Mouse (Mus musculus) CH12.LX (cell line): ENCODE results near the gene Fam20b. TPM values are rescaled to one million over a fixed set of nuclear protein-coding genes. Genes with fewer than 3 reads are reported as not detected.

Experiments used
- DNase-seq: peaks from one replicate; pipeline ENCODE4 v3.0.0-alpha.2; 2013; ENCODE audit errors: extremely low read depth
- H3K27ac ChIP-seq: 2 replicates; pipeline ENCODE4 v1.5.1; 2012; ENCODE audit warnings: low read depth, mild to moderate bottlenecking, control low read depth, moderate library complexity; ENCODE audit not compliant: insufficient read depth
- H3K27me3 ChIP-seq: replicated peaks from 2 replicates; pipeline ENCODE3; 2012; ENCODE audit warnings: inconsistent platforms
- H3K36me3 ChIP-seq, 2 experiments: replicated peaks in 1 of 2; 2 replicates each; pipeline versions ENCODE3 to v1.6.1; 2012; ENCODE audit warnings: inconsistent platforms in 1 of 2, low read length in 1 of 2, mild to moderate bottlenecking in 1 of 2, mixed read lengths in 1 of 2, moderate library complexity in 1 of 2; ENCODE audit not compliant: control insufficient read depth in 1 of 2, insufficient read depth in 1 of 2
- H3K4me1 ChIP-seq, 2 experiments: 2 replicates each; pipeline ENCODE4 v1.6.1; 2012; ENCODE audit warnings: inconsistent platforms in 1 of 2, moderate library complexity in 1 of 2; ENCODE audit not compliant: insufficient read depth in 2 of 2, control insufficient read depth in 1 of 2
- H3K4me2 ChIP-seq: 2 replicates; pipeline ENCODE4 v1.6.1; 2012; ENCODE audit warnings: low read depth, mild to moderate bottlenecking, control low read depth; ENCODE audit not compliant: poor library complexity, insufficient read depth, severe bottlenecking
- H3K4me3 ChIP-seq, 3 experiments: fragments of 150-350 bp in 1 of 3; sonication (generic) in 1 of 3; replicated peaks in 1 of 3; 2 replicates each; pipeline versions ENCODE3 to v1.5.1; 2011 to 2012; ENCODE audit warnings: low read depth in 2 of 3, low read length in 2 of 3, mild to moderate bottlenecking in 2 of 3, moderate library complexity in 2 of 3, control low read depth in 1 of 3, improper control_type of control experiment in 1 of 3, inconsistent platforms in 1 of 3, mixed read lengths in 1 of 3; ENCODE audit not compliant: poor library complexity in 1 of 3
- H3K79me2 ChIP-seq: replicated peaks from 2 replicates; pipeline ENCODE4 v1.6.1; 2012; ENCODE audit warnings: mild to moderate bottlenecking, moderate library complexity; ENCODE audit not compliant: control insufficient read depth, poor library complexity, insufficient read depth, severe bottlenecking; ENCODE audit errors: extremely low read depth
- H3K9ac ChIP-seq: 2 replicates; pipeline ENCODE4 v1.6.1; 2012; ENCODE audit warnings: low read depth, mild to moderate bottlenecking, control low read depth, moderate library complexity; ENCODE audit not compliant: insufficient read depth
- H3K9me3 ChIP-seq: replicated peaks from 2 replicates; pipeline ENCODE3; 2012; ENCODE audit warnings: low read length, inconsistent platforms, mixed read lengths
- CTCF ChIP-seq, 2 experiments: IDR thresholded peaks in 1 of 2; conservative IDR thresholded peaks in 1 of 2; 2 replicates each; pipeline ENCODE4 v1.5.1; 2011 to 2012; ENCODE audit warnings: low read depth in 2 of 2, low read length in 2 of 2, improper control_type of control experiment in 1 of 2, inconsistent platforms in 1 of 2, mild to moderate bottlenecking in 1 of 2, moderate library complexity in 1 of 2
- IRF4 ChIP-seq: IDR thresholded peaks from 2 replicates; pipeline ENCODE4 v1.6.1; 2014; ENCODE audit warnings: low read depth, mild to moderate bottlenecking, inconsistent platforms, low read length, improper control_type of control experiment
- JUND ChIP-seq: conservative IDR thresholded peaks from 2 replicates; pipeline ENCODE4 v1.6.1; 2011; ENCODE audit warnings: low read depth, low read length, improper control_type of control experiment
- RAD21 ChIP-seq: IDR thresholded peaks from 2 replicates; pipeline ENCODE4 v1.6.1; 2011; ENCODE audit warnings: low read depth, mild to moderate bottlenecking, low read length, improper control_type of control experiment, moderate library complexity
- SIN3A ChIP-seq: IDR thresholded peaks from 2 replicates; pipeline ENCODE4 v1.6.1; 2012; ENCODE audit warnings: low read length, improper control_type of control experiment, inconsistent platforms
- SMC3 ChIP-seq: IDR thresholded peaks from 2 replicates; pipeline ENCODE4 v1.6.1; 2011; ENCODE audit warnings: low read depth, low read length, improper control_type of control experiment
- USF2 ChIP-seq: conservative IDR thresholded peaks from 2 replicates; pipeline ENCODE4 v1.6.1; 2011; ENCODE audit warnings: low read depth, low read length, improper control_type of control experiment
- ZMIZ1 ChIP-seq: IDR thresholded peaks from 2 replicates; pipeline ENCODE4 v1.6.1; 2012; ENCODE audit warnings: low read depth, mild to moderate bottlenecking, inconsistent platforms, low read length, improper control_type of control experiment
- dilution Hi-C: fragments of 300-500 bp; cut with MboI; formaldehyde crosslinking; loops from 2 replicates; pipeline ENCODE4 v1.14.3; 2020; ENCODE audit warnings: low sequenced_read_pairs; ENCODE audit not compliant: extremely low pct_unique_long_range_greater_than_20kb, extremely low pct_ligation_motif_present
- in situ Hi-C: fragments of 300-500 bp; cut with MboI; formaldehyde crosslinking; loops from 3 replicates; pipeline ENCODE4 v1.14.3; 2019; ENCODE audit warnings: low sequenced_read_pairs, low pct_ligation_motif_present, low pct_unique_long_range_greater_than_20kb, mixed read lengths
- polyA plus RNA-seq: library from polyadenylated mRNA; unstranded; fragments of >175 nt; gene quantifications from 2 replicates; pipeline ENCODE4 v1.2.1, GENCODE M21; 2012; ENCODE audit warnings: low read depth; ENCODE audit not compliant: insufficient read length
- total RNA-seq, 2 experiments: library from RNA; depleted of rRNA; stranded (reverse); fragments of 300-350 nt in 1 of 2; fragments of >200 nt in 1 of 2; gene quantifications; 2 replicates each; pipeline ENCODE4 v1.2.3; 2012 to 2014

Gene Fam20b
- total and polyA plus RNA-seq, 3 experiments: 21.2 to 26.5 (median 22.3) TPM

DNA sequence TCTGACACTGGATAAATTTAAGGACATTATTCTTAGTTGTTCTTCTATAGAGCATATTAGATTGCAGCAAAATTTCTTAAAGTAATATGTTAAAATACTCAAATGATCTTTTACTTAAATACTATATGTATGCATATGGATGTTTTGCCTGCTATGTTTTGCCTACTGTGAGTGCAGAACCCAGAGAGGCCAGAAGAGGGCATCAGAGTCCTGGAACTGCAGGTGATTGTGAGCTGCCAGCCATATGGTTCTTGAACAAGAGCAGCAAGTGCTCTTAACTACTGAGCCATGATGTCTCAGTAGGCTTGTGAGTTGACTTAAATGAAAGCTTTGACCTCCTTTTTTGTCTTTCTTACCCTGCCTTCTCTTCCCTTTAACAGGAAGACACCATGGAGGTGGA, 87.9 kb downstream of the Fam20b start:
- Histone ChIP-seq H3K9ac (no peak overlapping the region), H3K9me3 (peaks cover 5% of the 10 kb centered on the region), H3K27me3 (no peaks in the 10 kb centered on the region), H3K27ac (no peak overlapping the region), H3K4me3 (no peak overlapping the region), H3K79me2 (no peaks in the 10 kb centered on the region)
- no peak for TF ChIP-seq ZMIZ1
- TF ChIP-seq CTCF (conservative IDR thresholded peaks at IDR 0.05 in 1 of 2, IDR thresholded peaks at IDR 0.05 in 1 of 2; ENCODE audit: low read depth in 2 of 2, low read length in 2 of 2): peak in 1 of 2 experiments; percentile 41; a peak in 2 of 4 replicates
- TF ChIP-seq RAD21: peak; percentile 20
- TF ChIP-seq, all 38 proteins: peak for 2
- in situ Hi-C loops: loop anchor here (5.0 to 25.0 kb wide), 2 partner anchors 94 to 219 kb away; partner anchors contain the start of gene Axdnd1
- peak; percentile 28 for DNase-seq
- Histone ChIP-seq H3K4me2 (no peak overlapping the region), H3K36me3 (peaks cover 50 to 83% of the 10 kb centered on the region in 2 experiments), H3K4me1 (no peaks in the 10 kb centered on the region)
- dilution Hi-C loops: no loop called here

GRCm38 (mm10) chr1:156629984-156630383, 88.9 kb downstream of the Fam20b start:
- Histone ChIP-seq H3K4me3 (no peak overlapping the region), H3K36me3 (peaks cover 49 to 83% of the 10 kb centered on the region in 2 experiments), H3K4me2 (no peak overlapping the region), H3K27me3 (no peaks in the 10 kb centered on the region), H3K9me3 (peaks cover 5% of the 10 kb centered on the region), H3K9ac (no peak overlapping the region), H3K79me2 (no peaks in the 10 kb centered on the region), H3K4me1 (no peaks in the 10 kb centered on the region), H3K27ac (no peak overlapping the region)
- in situ Hi-C loops (loop anchor here (5.0 to 25.0 kb wide), 2 partner anchors 93 to 218 kb away; partner anchors contain the start of gene Axdnd1), dilution Hi-C loops (no loop called here)
- no peak for TF ChIP-seq SMC3
- TF ChIP-seq SIN3A: no peak
- TF ChIP-seq USF2: no peak
- no peak for TF ChIP-seq JUND
- no peak for TF ChIP-seq IRF4
- no peak for DNase-seq

Other genes with a start within 250 kb of the Fam20b start
- 10.3 and 12.0 TPM in 2 replicates for gene Soat1, start 244.8 kb downstream of the Fam20b start, total RNA-seq (2012; rRNA removed)
- 13.5 and 16.9 TPM in 2 replicates for gene Soat1, start 244.8 kb downstream of the Fam20b start, total RNA-seq (2014; rRNA removed)
- gene Soat1, start 244.8 kb downstream of the Fam20b start, polyA plus RNA-seq: 8.6 and 9.8 TPM in 2 replicates
- gene Gm10031, start 195.1 kb downstream of the Fam20b start, total RNA-seq (2012; rRNA removed): 12.8 and 15.2 TPM in 2 replicates
- gene Gm10031, start 195.1 kb downstream of the Fam20b start, total RNA-seq (2014; rRNA removed): 42.9 and 44.8 TPM in 2 replicates
- 17.3 and 22.8 TPM in 2 replicates for gene Gm10031, start 195.1 kb downstream of the Fam20b start, polyA plus RNA-seq
- 15.5 and 18.8 TPM in 2 replicates for gene Abl2, start 160.3 kb downstream of the Fam20b start, total RNA-seq (2012; rRNA removed)
- 9.8 and 10.0 TPM in 2 replicates for gene Abl2, start 160.3 kb downstream of the Fam20b start, total RNA-seq (2014; rRNA removed)
- 18.4 and 19.8 TPM in 2 replicates for gene Abl2, start 160.3 kb downstream of the Fam20b start, polyA plus RNA-seq
- 37.2 and 37.6 TPM in 2 replicates for gene Tor3a, start 44.7 kb downstream of the Fam20b start, total RNA-seq (2012; rRNA removed)
- 50.5 and 53.8 TPM in 2 replicates for gene Tor3a, start 44.7 kb downstream of the Fam20b start, total RNA-seq (2014; rRNA removed)
- 85.7 and 88.6 TPM in 2 replicates for gene Tor3a, start 44.7 kb downstream of the Fam20b start, polyA plus RNA-seq
- gene Angptl1, start 119.5 kb upstream of the Fam20b start, total RNA-seq (2012; rRNA removed): 0.08 and 0.29 TPM in 2 replicates
- gene Angptl1, start 119.5 kb upstream of the Fam20b start, total RNA-seq (2014; rRNA removed): not detected in 2 replicates
- 0.10 and 0.23 TPM in 2 replicates for gene Angptl1, start 119.5 kb upstream of the Fam20b start, polyA plus RNA-seq
- 149 and 174 TPM in 2 replicates for gene Ralgps2, start 220.5 kb upstream of the Fam20b start, total RNA-seq (2012; rRNA removed)
- 65.1 and 71.8 TPM in 2 replicates for gene Ralgps2, start 220.5 kb upstream of the Fam20b start, total RNA-seq (2014; rRNA removed)
- gene Ralgps2, start 220.5 kb upstream of the Fam20b start, polyA plus RNA-seq: 133 and 137 TPM in 2 replicates